Mouse (Mus musculus): Measurements from ENCODE around the gene Fbxl17. TPM values are rescaled to one million over a fixed set of nuclear protein-coding genes. Genes with fewer than 3 reads are reported as not detected.
A peak's percentile ranks its signal among the peaks of the same experiment; 100 is the strongest.

Fbxl17 gene
- total and polyA plus RNA-seq, 2 experiments from 2014 or later: 10.7 to 32.0 TPM

DNA sequence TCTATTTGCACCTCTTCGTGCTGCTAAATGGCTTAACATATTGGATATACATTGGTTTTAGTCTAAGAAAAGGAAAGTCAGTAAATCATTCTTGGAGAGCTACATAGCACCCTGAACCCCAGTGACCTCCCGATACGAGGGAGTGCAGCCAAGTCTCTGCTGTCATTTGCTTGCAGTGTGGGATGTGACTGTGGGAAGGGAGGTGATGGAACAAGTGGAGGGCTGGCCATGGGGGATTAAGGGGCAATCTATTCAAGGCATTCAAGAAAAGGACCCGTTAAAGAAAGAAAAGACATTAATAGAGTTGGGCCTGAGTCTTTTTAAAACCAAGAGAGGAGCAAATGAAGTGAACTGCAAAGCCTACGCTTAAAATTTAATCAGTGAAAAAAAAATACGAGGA lies 388.8 kb downstream of the Fbxl17 start:
- ATAC-seq (no peak), DNase-seq (no peak)
- Histone ChIP-seq H3K9ac (no peak overlapping the region), H3K4me2 (ENCODE audit: low read depth) (no peak overlapping the region), H3K4me1 (ENCODE audit: insufficient read depth) (no peaks in the 10 kb centered on the region), H3K27ac (ENCODE audit: low read depth, low read length) (no peak overlapping the region), H3K9me3 (ENCODE audit: low read length) (no peaks in the 10 kb centered on the region), H3K4me3 (ENCODE audit: low read depth, low read length) (no peak overlapping the region), H3K27me3 (ENCODE audit: insufficient read depth, low read length) (no peaks in the 10 kb centered on the region), H3K36me3 (ENCODE audit: insufficient read depth) (no peaks in the 10 kb centered on the region)
- 9% methylated on average over 6 of the region's 6 CpGs for WGBS
- no peak for TF ChIP-seq CTCF (IDR thresholded peaks at IDR 0.05; ENCODE audit: low read depth)

- H3K4me1 ChIP-seq (ENCODE audit: insufficient read depth): no peaks in the 10 kb centered on the region
- no peak for TF ChIP-seq CTCF (IDR thresholded peaks at IDR 0.05; ENCODE audit: low read depth)
- H3K4me2 ChIP-seq (ENCODE audit: low read depth): no peak overlapping the region
- H3K4me3 ChIP-seq (ENCODE audit: low read depth, low read length): no peak overlapping the region
- DNase-seq: no peak
- H3K36me3 ChIP-seq (ENCODE audit: insufficient read depth): no peaks in the 10 kb centered on the region
- no peak for ATAC-seq
- no peaks in the 10 kb centered on the region for H3K27me3 ChIP-seq (ENCODE audit: insufficient read depth, low read length)
- 24% methylated on average over 7 of the region's 7 CpGs for WGBS
- no peaks in the 10 kb centered on the region for H3K9me3 ChIP-seq (ENCODE audit: low read length)
- no peak overlapping the region for H3K9ac ChIP-seq
- H3K27ac ChIP-seq (ENCODE audit: low read depth, low read length): no peak overlapping the region
Measured at GRCm38 (mm10) chr17:63110211-63110755, 389.5 kb downstream of the Fbxl17 start.

- Histone ChIP-seq H3K27ac (ENCODE audit: low read depth, low read length) (no peak overlapping the region), H3K36me3 (ENCODE audit: insufficient read depth) (no peaks in the 10 kb centered on the region), H3K4me2 (ENCODE audit: low read depth) (no peak overlapping the region), H3K27me3 (ENCODE audit: insufficient read depth, low read length) (no peaks in the 10 kb centered on the region), H3K4me1 (ENCODE audit: insufficient read depth) (no peaks in the 10 kb centered on the region), H3K9me3 (ENCODE audit: low read length) (no peaks in the 10 kb centered on the region), H3K4me3 (ENCODE audit: low read depth, low read length) (no peak overlapping the region), H3K9ac (no peak overlapping the region)
- no peak for DNase-seq
- no peak for TF ChIP-seq CTCF (IDR thresholded peaks at IDR 0.05; ENCODE audit: low read depth)
- ATAC-seq: peak; percentile 10; the same call in 1 of the 2 replicates
- 45% methylated on average over 5 of the region's 5 CpGs for WGBS
Measured at GRCm38 (mm10) chr17:63108035-63108434, 391.8 kb downstream of the Fbxl17 start.

GRCm38 (mm10) chr17:63107515-63107914 lies 392.3 kb downstream of the Fbxl17 start:
- Histone ChIP-seq H3K4me2 (ENCODE audit: low read depth) (no peak overlapping the region), H3K27ac (ENCODE audit: low read depth, low read length) (no peak overlapping the region), H3K4me1 (ENCODE audit: insufficient read depth) (no peaks in the 10 kb centered on the region), H3K27me3 (ENCODE audit: insufficient read depth, low read length) (no peaks in the 10 kb centered on the region), H3K4me3 (ENCODE audit: low read depth, low read length) (no peak overlapping the region), H3K9ac (no peak overlapping the region), H3K36me3 (ENCODE audit: insufficient read depth) (no peaks in the 10 kb centered on the region), H3K9me3 (ENCODE audit: low read length) (no peaks in the 10 kb centered on the region)
- 63% methylated on average over 4 of the region's 4 CpGs for WGBS
- ATAC-seq: no peak
- no peak for TF ChIP-seq CTCF (IDR thresholded peaks at IDR 0.05; ENCODE audit: low read depth)
- DNase-seq: no peak

DNA sequence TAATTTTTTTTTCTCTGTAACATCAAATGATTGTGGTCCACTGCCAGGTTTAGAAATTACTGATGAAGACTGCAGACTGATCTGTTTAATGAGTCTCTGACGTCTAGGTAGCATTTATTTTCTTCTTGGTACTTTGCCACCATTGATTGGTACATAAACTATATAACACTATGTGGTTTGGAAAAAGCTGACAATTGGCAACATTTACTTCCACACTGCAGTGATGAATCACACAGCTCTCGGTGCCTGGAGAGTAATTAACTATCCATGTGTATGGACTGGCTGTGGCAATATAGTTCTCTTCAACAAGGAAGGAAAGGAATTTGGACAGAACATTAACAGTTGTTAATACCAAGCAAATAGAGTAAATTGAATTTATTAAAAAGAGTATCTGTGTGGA lies 404.3 kb downstream of the Fbxl17 start:
- Histone ChIP-seq H3K4me1 (ENCODE audit: insufficient read depth) (no peaks in the 10 kb centered on the region), H3K27me3 (ENCODE audit: insufficient read depth, low read length) (no peaks in the 10 kb centered on the region), H3K27ac (ENCODE audit: low read depth, low read length) (no peak overlapping the region), H3K4me2 (ENCODE audit: low read depth) (no peak overlapping the region), H3K4me3 (ENCODE audit: low read depth, low read length) (no peak overlapping the region), H3K9ac (no peak overlapping the region), H3K9me3 (ENCODE audit: low read length) (no peaks in the 10 kb centered on the region), H3K36me3 (ENCODE audit: insufficient read depth) (no peaks in the 10 kb centered on the region)
- WGBS: 31% methylated on average over 2 of the region's 2 CpGs
- DNase-seq (no peak), ATAC-seq (no peak)
- TF ChIP-seq CTCF (IDR thresholded peaks at IDR 0.05; ENCODE audit: low read depth): no peak

DNA sequence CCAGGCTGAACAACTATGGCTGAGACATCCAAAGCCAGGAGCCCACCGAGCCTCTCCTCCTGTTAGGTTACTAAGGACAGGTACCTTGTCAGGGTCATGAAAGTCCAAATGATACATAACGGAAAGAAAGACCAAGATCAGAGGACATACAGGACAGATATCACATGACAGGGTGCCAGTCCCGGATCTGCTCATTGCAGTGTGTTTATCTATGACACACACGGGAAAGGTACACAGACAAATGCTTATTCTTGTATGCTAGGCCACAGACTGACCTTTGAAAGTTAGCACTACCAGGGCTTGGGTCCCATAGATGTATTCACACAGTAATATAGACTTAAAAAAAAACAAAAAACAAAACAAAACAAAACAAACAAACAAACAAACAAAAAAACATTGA lies 404.8 kb downstream of the Fbxl17 start:
- WGBS: 86% methylated on average over 4 of the region's 4 CpGs
- no peak for ATAC-seq
- Histone ChIP-seq H3K27me3 (ENCODE audit: insufficient read depth, low read length) (no peaks in the 10 kb centered on the region), H3K4me3 (ENCODE audit: low read depth, low read length) (no peak overlapping the region), H3K4me2 (ENCODE audit: low read depth) (no peak overlapping the region), H3K36me3 (ENCODE audit: insufficient read depth) (no peaks in the 10 kb centered on the region), H3K4me1 (ENCODE audit: insufficient read depth) (no peaks in the 10 kb centered on the region), H3K9ac (no peak overlapping the region), H3K9me3 (ENCODE audit: low read length) (no peaks in the 10 kb centered on the region), H3K27ac (ENCODE audit: low read depth, low read length) (no peak overlapping the region)
- DNase-seq: no peak
- no peak for TF ChIP-seq CTCF (IDR thresholded peaks at IDR 0.05; ENCODE audit: low read depth)

GRCm38 (mm10) chr17:63093184-63093583 lies 406.6 kb downstream of the Fbxl17 start:
- 92% methylated on average over 4 of the region's 4 CpGs for WGBS

More at GRCm38 (mm10) chr17:63093184-63093583, 406.6 kb downstream of the Fbxl17 start:
- Histone ChIP-seq H3K27ac (ENCODE audit: low read depth, low read length) (no peak overlapping the region), H3K4me2 (ENCODE audit: low read depth) (no peak overlapping the region), H3K27me3 (ENCODE audit: insufficient read depth, low read length) (no peaks in the 10 kb centered on the region), H3K4me1 (ENCODE audit: insufficient read depth) (no peaks in the 10 kb centered on the region), H3K4me3 (ENCODE audit: low read depth, low read length) (no peak overlapping the region), H3K36me3 (ENCODE audit: insufficient read depth) (no peaks in the 10 kb centered on the region), H3K9me3 (ENCODE audit: low read length) (no peaks in the 10 kb centered on the region), H3K9ac (no peak overlapping the region)
- no peak for TF ChIP-seq CTCF (IDR thresholded peaks at IDR 0.05; ENCODE audit: low read depth)
- DNase-seq: no peak
- no peak for ATAC-seq

Data from forebrain, postnatal 0 days (tissue).